Mouse (Mus musculus) heart, postnatal 0 days (tissue): ENCODE measurements around the gene Pitpnb. TPM values are rescaled to one million over a fixed set of nuclear protein-coding genes. Genes with fewer than 3 reads are reported as not detected.

Source experiments
- ATAC-seq: fragments of 200-750 bp; cut with Nextera tagmentation; 2 replicates; pipeline ENCODE4 v1.8.0; 2017; ENCODE audit warnings: low read depth, moderate number of reproducible peaks, moderate library complexity; ENCODE audit not compliant: insufficient read depth
- DNase-seq: peaks from one replicate; pipeline ENCODE4 v3.0.0-alpha.2; 2016; ENCODE audit warnings: low spot score
- H3K27ac ChIP-seq: fragments of 300-500 bp; sonication (generic); 2 replicates; pipeline ENCODE4 v1.5.1; 2014; ENCODE audit warnings: low read depth, mild to moderate bottlenecking
- H3K27me3 ChIP-seq: fragments of 300-500 bp; sonication (generic); 2 replicates; pipeline ENCODE4 v1.6.1; 2014; ENCODE audit warnings: low read length, mixed read lengths; ENCODE audit not compliant: control insufficient read depth, insufficient read depth
- H3K36me3 ChIP-seq: fragments of 300-500 bp; sonication (generic); replicated peaks from 2 replicates; pipeline ENCODE4 v1.6.1; 2014; ENCODE audit warnings: low read length, mixed read lengths; ENCODE audit not compliant: control insufficient read depth, insufficient read depth
- H3K4me1 ChIP-seq: fragments of 300-500 bp; sonication (generic); 2 replicates; pipeline ENCODE4 v1.6.1; 2014; ENCODE audit warnings: antibody characterized with exemption; ENCODE audit not compliant: control insufficient read depth, insufficient read depth
- H3K4me2 ChIP-seq: fragments of 300-500 bp; sonication (generic); 2 replicates; pipeline ENCODE4 v1.6.1; 2014; ENCODE audit warnings: low read depth, mild to moderate bottlenecking, low read length, moderate library complexity
- H3K4me3 ChIP-seq: fragments of 300-500 bp; sonication (generic); 2 replicates; pipeline ENCODE4 v1.5.1; 2014; ENCODE audit warnings: low read depth, low read length
- H3K9ac ChIP-seq: fragments of 300-500 bp; sonication (generic); replicated peaks from 2 replicates; pipeline ENCODE4 v1.6.1; 2014; ENCODE audit warnings: low read depth, low read length, mixed read lengths
- H3K9me3 ChIP-seq: fragments of 300-500 bp; sonication (generic); replicated peaks from 2 replicates; pipeline ENCODE4 v1.6.1; 2016; ENCODE audit warnings: low read length; ENCODE audit not compliant: control insufficient read depth
- CTCF ChIP-seq: IDR thresholded peaks from 2 replicates; pipeline ENCODE4 v1.5.1; 2016; ENCODE audit warnings: antibody characterized with exemption, control low read depth, low read depth
- EP300 ChIP-seq: IDR thresholded peaks from 2 replicates; pipeline ENCODE4 v1.6.1; 2016; ENCODE audit warnings: antibody characterized with exemption, low read depth
- WGBS: fragments of 180-500 bp; shearing (Covaris S2); extraction: QIAGEN DNeasy Blood & Tissue Kit; methylation state at CpG from one replicate; pipeline ENCODE4 v1.1.7; 2014; 5-methylcytosine and 5-hydroxymethylcytosine counted together
- polyA plus RNA-seq: library from polyadenylated mRNA; unstranded; fragments of >200 nt; fragmentation: Nextera tagmentation; extraction: Ambion mirVana; gene quantifications from 2 replicates; pipeline ENCODE4 v1.2.1, GENCODE M21; 2015
- total RNA-seq: library from RNA; depleted of rRNA; stranded (reverse); fragments of >200 nt; gene quantifications from 2 replicates; pipeline ENCODE4 v1.2.3, GENCODE M21; 2014; ENCODE audit warnings: low replicate concordance

Gene Pitpnb
- total and polyA plus RNA-seq, 2 experiments from 2014 or later: 2.3 to 56.1 TPM

DNA sequence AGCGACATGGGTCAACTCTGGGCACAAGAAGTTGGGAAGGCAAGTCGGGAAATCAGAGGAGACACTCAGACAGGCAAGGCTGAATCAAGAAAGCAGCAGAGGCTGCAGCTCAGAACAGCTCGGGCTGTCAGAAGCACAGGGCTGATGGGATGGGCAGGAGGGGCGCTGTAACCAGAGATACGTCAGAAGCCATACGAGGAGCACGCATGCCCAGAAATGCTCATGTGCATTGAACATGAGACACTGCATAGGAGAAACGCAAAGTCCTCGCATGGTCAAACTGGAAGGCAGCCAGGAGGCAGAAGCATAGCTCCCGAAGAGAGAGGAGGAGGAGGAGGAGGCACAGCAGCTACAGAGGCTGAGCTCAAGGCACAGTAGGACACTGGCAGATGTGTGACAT lies 38.9 kb upstream of the Pitpnb start:
- no peaks in the 10 kb centered on the region for H3K4me1 ChIP-seq
- TF ChIP-seq CTCF (no peak), EP300 (no peak)
- no peaks in the 10 kb centered on the region for H3K9me3 ChIP-seq
- no peak overlapping the region for H3K4me3 ChIP-seq
- no peaks in the 10 kb centered on the region for H3K36me3 ChIP-seq
- no peak overlapping the region for H3K9ac ChIP-seq
- WGBS: 40% methylated on average over 10 of the region's 10 CpGs
- H3K27ac ChIP-seq: no peak overlapping the region
- peak overlapping the region; percentile 18; the same call in 1 of the 2 replicates for H3K4me2 ChIP-seq
- DNase-seq: no peak
- ATAC-seq: no peak; the same call in 1 of the 2 replicates
- H3K27me3 ChIP-seq: no peaks in the 10 kb centered on the region

DNA sequence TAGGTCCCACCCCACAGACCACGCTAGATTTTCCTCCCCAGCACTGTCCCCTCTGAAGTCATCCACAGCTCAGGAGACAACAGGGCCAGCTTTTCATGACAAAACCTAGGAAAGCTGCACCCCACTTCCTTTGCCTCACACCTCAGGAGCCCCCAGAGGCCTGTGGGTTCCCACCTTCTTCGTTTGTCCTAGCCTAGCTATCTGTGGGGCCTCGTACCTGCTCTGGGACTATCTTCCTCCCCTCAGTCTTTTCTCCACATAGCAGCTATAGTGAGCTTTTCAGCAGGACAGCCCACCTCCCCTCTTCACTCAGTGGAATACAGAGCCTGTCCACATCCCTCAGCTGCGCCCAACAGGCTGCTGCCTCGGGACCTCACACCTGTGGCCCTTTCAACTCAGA lies 32.8 kb upstream of the Pitpnb start:
- 70% methylated on average over 5 of the region's 5 CpGs for WGBS
- no peaks in the 10 kb centered on the region; the same call in 1 of the 2 replicates for H3K27me3 ChIP-seq
- TF ChIP-seq CTCF (no peak), EP300 (no peak)
- no peak for ATAC-seq
- H3K27ac ChIP-seq: no peak overlapping the region
- H3K9me3 ChIP-seq: no peaks in the 10 kb centered on the region
- H3K9ac ChIP-seq: no peak overlapping the region
- no peaks in the 10 kb centered on the region for H3K36me3 ChIP-seq
- H3K4me3 ChIP-seq: no peak overlapping the region
- DNase-seq: no peak
- H3K4me1 ChIP-seq: no peaks in the 10 kb centered on the region
- no peak overlapping the region for H3K4me2 ChIP-seq

DNA sequence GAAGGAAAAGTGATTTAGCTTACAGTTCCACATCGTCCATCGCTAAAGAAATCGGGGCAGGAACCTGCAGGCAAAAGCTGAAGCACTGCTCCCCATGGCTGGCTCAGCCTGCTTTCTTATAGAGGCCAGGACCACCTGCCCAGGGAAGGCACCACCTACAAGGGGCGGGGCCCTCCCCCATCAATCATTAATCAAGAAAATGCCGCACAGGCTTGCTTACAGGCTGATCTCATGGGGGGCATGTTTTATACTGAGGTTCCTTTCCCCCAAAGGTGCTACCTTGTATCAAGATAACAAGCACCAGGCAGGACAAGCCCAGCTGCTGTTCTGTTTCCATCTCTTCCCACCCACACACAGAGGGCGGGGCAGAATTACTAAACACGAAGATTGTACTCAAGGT lies 31.9 kb upstream of the Pitpnb start:
- 48% methylated on average over 7 of the region's 7 CpGs for WGBS
- DNase-seq: no peak
- no peak overlapping the region for H3K27ac ChIP-seq
- no peaks in the 10 kb centered on the region for H3K36me3 ChIP-seq
- H3K4me3 ChIP-seq: no peak overlapping the region
- H3K4me2 ChIP-seq: no peak overlapping the region
- H3K27me3 ChIP-seq: no peaks in the 10 kb centered on the region; the same call in 1 of the 2 replicates
- ATAC-seq: no peak
- TF ChIP-seq EP300 (no peak), CTCF (no peak)
- no peaks in the 10 kb centered on the region for H3K4me1 ChIP-seq
- no peak overlapping the region for H3K9ac ChIP-seq
- no peaks in the 10 kb centered on the region for H3K9me3 ChIP-seq

DNA sequence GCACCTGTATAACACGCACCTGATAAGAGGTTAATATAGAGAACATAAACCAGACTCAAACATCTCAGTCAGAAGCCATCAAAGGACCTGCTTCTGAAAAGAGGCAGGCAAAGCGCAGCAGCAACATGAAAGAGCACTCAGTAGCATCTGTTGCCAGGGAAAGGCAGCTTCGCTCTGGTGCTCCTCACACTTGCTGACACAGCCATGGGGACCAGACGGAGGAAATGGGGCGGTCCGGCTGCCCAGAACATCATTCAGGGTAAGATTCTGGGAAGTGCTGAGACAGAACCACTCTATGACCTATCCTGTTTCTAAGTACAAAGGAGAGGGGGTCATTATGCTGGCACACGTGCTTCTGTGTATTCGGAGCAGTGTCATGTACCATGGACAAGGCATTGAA lies 29.8 kb upstream of the Pitpnb start:
- Histone ChIP-seq H3K27me3 (no peaks in the 10 kb centered on the region; the same call in 1 of the 2 replicates), H3K4me2 (no peak overlapping the region), H3K4me3 (no peak overlapping the region), H3K9me3 (peaks cover 4% of the 10 kb centered on the region), H3K4me1 (no peaks in the 10 kb centered on the region), H3K9ac (no peak overlapping the region), H3K36me3 (no peaks in the 10 kb centered on the region), H3K27ac (no peak overlapping the region)
- 64% methylated on average over 8 of the region's 8 CpGs for WGBS
- TF ChIP-seq CTCF (no peak), EP300 (no peak)
- DNase-seq (no peak), ATAC-seq (no peak)

DNA sequence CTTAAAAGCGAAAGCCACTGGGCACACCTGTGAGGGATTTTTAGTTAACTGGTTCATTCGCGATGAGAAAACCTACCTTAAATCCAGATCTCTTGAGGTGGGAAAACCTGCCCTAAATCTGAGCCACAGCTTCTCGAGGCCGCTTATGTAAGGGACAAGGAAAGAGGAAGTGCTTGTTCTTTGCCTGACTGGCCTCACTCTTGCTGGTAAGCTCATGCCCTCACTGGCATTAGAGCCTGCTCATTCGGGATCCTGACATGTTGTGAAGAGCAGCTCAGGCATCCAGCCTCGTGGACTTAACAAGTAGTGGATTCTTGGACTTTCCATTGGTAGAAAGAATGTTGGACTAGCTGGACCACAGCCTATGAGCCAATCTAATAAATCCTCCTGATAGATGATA lies 28.8 kb upstream of the Pitpnb start:
- no peak overlapping the region for H3K4me3 ChIP-seq
- TF ChIP-seq CTCF: no peak
- TF ChIP-seq EP300: no peak
- H3K4me2 ChIP-seq: no peak overlapping the region
- DNase-seq: no peak
- 70% methylated on average over 7 of the region's 7 CpGs for WGBS
- H3K36me3 ChIP-seq: no peaks in the 10 kb centered on the region
- no peak overlapping the region for H3K9ac ChIP-seq
- no peak overlapping the region for H3K27ac ChIP-seq
- H3K4me1 ChIP-seq: no peaks in the 10 kb centered on the region
- ATAC-seq: no peak
- H3K27me3 ChIP-seq: no peaks in the 10 kb centered on the region; the same call in 1 of the 2 replicates
- H3K9me3 ChIP-seq: peaks cover 4% of the 10 kb centered on the region

DNA sequence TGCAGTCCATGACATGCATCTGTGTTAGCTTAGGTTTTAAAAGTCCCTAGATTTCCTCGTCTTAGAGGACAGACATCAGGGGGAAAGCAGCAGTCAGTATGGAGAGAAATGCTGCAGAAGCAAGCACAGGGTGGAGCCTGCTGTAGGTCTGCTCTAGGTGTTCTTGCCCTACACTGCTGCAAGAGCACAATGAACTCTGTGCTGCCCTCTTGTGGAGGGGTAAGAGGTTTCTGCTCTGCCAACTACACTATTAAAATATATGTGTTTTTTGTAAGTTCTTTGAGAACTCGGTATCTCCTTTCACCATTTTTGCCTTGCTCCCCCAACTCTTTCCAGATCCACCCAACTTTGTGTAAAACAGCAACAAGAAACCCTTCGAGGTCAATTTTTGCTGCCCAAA lies 25.8 kb upstream of the Pitpnb start:
- no peak overlapping the region for H3K4me2 ChIP-seq
- H3K36me3 ChIP-seq: no peaks in the 10 kb centered on the region
- WGBS: 93% methylated on average over 3 of the region's 3 CpGs
- no peak for DNase-seq
- no peak for ATAC-seq
- no peaks in the 10 kb centered on the region for H3K27me3 ChIP-seq
- H3K9ac ChIP-seq: no peak overlapping the region
- TF ChIP-seq EP300: no peak
- no peak for TF ChIP-seq CTCF
- H3K9me3 ChIP-seq: peaks cover 4% of the 10 kb centered on the region
- no peak overlapping the region for H3K4me3 ChIP-seq
- no peak overlapping the region for H3K27ac ChIP-seq
- H3K4me1 ChIP-seq: no peaks in the 10 kb centered on the region
